Mouse (Mus musculus) urinary bladder, adult 2 months (tissue): Measurements from ENCODE around the gene Palm. TPM values are rescaled to one million over a fixed set of nuclear protein-coding genes. Genes with fewer than 3 reads are reported as not detected.

ENCODE experiments used
- DNase-seq: peaks from one replicate; pipeline ENCODE4 v3.0.0; 2022; ENCODE audit warnings: low spot score
- polyA plus RNA-seq: library from polyadenylated mRNA; depleted of rRNA; stranded (reverse); fragments of >200 nt; gene quantifications from 2 replicates; pipeline ENCODE4 v1.2.3, GENCODE M21; 2012

The Palm gene
- polyA plus RNA-seq, 1 experiment = 52.6 TPM

DNA sequence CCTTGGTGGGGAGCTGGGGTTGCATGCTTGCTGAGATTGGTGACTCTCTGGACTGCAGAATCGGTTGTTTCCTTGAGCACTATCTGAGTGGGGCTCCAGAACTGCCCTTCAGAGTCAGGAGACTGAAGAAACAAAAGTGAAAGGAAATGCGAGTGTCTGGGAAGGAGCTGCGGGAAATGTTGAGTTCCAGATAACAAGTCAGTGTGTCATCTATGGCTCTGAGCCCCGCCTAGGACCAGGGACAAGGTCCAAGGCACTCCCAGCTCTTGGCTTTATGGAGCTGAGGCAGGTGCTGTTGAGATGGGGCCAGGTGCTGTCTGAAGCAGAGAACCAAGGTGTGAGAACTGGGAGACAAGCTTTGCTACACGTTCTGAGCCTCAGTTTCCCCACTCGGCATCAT, 31.0 kb downstream of the Palm start:
- no peak for DNase-seq

DNA sequence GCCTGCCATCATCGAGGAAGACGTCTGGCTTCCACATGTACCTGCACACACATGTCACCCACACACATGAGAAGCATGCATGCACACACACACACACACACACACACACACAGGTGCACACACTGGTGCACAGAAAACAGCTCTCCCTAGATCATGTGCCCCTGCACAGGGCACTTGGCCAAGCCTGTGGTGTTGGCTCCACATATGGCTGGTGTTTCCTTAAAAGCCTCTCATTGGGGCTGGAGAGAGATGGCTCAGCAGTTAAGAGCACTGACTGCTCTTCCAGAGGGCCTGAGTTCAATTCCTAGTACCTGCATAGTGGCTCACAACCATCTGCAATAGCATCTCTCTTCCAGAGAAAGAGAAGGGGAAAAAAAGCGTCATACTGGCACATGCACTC, 38.2 kb downstream of the Palm start:
- DNase-seq = no peak

DNA sequence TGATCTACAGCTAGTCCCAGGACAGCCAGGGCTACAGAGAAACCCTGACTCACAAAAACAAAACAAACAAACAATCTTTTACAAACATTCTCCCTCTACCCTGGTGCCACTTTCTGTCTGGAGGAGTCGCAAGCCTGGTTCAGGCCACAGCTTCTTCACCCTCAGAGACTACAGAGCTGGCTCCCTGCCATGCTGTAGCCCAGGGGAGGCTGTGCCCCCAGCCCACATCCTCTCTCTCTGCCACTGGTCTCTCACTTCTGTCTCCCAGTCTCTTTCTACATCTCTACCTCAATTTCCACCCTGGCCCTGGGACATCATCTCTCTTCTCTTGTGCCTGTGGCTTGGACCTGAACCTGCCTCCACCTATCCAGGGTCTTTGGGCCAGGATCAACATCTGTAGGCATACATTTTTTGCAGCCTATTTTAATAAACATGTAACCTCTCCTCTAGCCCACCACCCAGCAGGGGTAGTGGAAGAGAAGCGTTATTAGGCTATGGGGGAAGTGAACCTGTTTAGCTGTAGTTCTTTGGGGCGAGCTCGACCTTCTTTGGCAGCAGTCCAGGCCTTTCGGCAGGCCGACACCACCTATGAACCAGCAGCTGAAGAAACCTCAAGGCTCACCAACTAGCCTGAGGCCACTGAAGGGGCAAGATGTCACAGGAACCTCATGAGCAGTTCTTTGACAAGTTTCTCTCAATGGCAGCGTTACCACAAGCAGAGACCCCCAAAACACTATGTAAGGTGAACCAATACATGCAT, 38.8 kb downstream of the Palm start:
- DNase-seq = no peak

DNA sequence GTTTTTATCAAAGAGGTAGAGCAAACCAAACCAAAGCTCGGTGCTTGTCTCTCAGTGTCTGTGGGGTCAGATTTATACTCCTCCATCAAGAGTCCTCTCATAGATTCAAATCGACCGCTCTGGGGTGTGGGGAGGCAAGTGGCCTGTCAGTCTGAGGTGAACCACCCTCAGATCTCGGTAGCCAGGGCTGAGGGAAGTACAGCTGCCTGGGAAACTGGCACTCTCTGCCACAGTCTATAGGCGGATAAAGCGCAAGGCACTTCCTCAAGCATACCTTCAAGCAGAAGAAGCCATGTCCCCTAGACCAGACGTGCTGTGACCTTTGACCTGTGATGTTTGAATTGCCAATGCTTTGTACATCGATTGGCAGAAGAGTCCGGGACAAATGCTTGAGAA, 39.4 kb downstream of the Palm start:
- DNase-seq = no peak

DNA sequence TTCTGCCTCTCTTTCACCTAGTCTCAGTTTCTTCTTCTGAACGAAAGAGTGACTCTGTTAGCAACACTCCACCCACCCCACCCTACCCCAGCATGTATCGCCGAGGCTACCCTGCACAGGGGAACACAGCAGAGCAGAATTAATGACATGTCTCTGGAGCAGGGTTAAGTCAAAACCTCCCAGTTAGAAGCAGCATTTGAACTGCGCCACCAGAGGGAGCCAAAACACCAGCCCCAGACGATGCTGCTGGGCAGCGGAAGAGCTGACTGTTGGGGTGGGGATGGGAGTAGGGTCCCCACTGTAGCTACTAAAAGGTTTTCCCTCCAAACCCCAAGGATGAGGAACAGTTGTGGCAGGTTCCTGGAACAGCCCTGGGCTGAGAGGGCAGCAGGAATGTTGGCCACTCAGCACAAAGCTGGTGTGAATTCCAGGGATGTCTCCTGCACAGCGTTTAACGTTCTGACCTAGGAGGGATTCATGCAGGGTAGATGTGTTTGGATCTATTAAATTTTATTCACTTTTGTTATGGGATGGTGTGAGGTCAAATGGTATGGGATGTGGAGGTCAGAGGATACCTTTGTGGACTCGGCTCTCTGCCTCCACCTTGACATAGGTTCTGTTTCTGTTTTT, 41.5 kb downstream of the Palm start:
- peak; percentile 65 for DNase-seq

DNA sequence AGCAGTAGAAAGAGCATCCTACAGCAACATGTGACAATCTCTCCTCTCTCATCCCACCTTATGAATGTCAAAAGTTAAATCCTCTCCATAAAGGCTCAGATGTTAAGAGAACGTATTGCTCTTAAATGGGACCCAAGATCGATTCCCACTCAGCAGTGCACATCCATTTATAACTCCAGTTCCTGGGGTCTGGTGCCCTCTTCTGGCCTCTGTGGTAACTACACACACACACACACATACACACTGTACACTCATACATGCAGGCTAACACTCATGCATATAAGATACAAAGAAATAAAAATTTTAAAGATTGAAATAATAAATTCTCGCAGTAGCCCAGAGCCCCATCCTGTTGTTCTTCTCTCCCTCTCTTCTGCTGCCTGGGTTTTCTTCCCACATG, 43.5 kb downstream of the Palm start:
- no peak for DNase-seq

DNA sequence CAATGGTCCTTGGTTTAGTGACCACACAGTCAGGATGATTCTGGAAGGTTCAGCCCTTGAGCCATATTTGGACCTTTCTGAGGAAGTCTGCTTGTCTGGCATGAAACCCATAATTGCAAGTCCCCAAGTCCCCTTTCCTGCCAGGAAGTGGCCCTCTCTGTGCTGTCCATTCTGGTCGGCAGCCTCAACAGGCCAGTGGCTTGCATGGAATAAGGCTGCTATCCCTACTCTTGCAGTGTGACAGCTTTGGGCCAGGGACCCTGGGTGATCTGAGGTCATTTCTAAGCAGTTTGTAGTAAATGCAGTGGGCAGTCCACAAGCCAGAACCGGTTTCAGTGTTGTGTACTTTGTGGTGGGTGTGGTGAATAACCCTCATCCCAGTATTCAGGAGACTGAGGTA, 44.8 kb downstream of the Palm start:
- no peak for DNase-seq

DNA sequence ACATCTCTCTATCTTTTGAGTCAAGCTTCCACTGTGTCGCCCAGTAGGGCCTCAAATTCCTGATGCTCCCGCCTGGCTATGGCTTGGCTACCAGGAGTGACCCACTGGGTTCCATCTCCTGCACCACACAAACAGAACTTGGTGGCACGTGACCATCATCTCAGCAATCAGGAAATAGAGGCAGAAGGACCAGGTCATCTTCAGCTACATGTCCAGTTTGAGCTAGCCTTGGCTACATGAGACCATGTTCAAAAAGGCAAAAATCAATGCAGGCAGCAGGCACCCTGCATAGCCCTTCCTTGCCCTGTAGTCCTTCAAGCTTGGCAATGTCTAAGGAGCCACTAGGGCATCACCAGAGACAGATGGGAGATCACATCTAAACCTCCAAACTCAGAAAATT, 46.7 kb downstream of the Palm start:
- no peak for DNase-seq

DNA sequence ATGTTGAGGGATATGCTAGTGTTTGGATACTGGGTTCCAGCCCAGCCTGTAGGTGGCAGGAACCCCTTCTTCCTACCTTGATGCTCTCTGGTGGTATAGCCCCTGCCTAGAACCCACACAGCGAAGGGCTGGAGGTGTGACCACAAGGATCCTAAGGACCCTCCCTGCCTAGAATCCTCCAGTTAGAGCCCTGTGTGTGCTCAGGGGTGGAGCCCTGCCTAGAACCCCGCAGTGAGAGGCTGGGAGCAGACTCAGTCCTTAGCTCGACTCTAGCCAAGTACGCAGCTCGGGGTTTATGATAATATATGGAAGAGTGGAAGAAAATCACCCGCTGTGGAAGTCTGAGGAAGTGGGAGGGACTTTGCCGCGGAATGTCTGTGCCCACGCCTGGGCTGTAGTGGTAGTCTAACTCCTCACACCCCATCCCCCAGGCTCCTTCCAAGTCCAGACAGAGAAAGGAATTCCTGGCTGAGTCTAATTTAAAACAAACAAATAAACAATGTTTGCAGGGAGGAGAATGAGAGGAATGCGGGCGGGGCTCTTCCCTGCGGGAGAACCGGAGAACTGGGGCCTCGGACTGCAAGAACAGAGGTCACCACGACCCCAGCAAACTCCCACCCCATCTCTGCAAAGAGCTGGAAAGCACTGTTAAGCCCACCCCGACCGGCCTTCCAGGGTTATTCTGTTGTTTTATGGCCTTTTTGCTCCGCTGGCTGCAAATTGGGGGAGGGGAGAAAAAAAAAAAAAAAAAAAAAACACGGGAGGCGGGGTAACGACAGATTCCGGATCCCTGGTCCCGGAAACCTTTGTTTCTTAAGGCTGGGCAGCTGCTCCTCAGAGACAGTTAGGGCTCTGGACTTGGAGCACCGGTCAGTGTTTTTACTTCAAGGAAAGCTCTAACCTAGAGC, 47.5 kb downstream of the Palm start:
- DNase-seq = no peak

DNA sequence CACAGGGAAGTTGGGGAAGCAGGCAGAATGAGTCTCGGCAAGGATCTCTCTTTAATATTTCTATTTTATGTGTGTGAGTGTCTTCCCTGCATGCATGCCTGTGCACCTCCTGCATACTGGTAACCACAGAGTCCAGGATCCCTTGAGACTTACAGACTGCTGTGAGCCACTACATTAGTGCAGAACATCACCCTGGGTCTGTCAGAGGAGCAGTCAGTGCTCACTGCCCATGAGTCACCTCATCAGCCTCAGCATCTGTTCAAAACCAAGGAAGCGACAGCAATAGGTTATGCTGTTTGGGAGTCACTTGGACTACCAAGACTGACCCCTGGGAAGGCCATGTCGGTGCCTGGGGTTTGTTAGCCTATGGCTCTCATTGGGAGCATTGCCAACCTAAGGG, 49.0 kb downstream of the Palm start:
- DNase-seq = no peak

DNA sequence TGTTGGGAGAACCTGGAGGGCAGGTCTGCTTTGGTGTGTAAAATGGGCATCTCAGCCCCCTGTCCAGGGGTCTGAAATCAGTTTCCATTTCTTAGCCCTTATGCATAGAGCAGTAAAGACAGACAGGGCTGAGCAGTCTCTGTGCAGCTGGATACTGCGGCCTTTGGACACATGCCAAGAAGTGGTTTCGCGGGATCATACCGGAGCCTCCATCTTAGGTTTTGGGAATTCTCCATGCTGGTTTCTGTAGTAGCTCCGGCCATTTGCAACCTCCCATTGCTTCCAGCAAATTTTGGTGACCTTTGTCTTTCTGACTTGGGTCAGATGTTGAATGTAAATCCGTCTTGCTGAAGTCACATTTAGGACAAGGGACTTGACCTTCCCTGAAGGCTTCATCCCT, 50.1 kb downstream of the Palm start:
- DNase-seq = no peak

DNA sequence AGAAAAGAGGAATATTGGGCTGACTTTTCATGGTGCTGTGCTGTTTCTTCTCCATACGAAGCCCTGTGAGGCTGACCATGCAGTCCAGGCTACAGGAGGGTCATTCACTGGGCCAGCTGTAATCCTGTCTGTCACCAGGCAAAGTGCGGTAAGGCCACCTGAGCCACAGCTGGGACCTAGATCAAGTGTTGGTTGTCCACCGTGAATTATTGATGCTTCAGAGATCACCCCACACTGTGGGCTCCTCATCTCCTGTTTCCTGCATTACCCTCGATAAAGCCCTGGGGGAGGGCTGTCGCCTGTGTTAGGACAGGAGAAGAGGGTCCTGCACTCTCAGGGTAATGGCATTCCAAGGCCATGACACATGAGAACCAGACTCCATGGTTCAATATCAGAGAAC, 53.2 kb downstream of the Palm start:
- no peak for DNase-seq

DNA sequence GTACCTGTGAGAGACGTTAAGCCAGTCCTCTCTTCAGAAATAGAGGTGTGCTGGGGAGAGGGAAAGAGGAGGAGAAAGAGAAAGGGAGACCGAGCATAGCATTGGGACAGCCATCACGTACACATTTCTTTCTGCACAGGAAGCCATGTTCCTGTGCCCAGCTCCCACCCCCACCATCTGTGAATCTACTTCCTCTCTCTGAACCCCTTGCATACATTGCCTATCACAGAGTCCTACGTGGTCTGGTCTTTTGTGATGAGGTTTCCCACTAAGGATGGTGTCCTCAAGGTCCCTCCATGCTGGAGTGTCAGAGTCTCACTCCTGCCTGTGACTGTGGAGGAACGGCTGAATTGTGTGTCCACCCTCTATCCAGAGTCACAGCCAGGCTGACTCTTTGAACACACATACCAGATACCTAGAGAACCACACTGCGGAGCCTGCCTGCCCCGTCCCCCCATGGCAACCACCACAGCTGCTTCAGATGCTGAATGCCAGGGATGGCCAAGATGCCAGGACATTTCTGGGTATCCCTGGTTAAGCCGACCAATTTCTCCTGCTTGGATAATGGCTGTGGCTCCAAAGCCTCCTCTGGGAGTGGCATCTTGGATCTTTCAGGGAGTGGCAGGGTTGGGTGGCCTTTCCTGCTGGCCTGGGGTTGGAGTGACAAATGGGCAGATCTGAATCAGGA, 56.7 kb downstream of the Palm start:
- DNase-seq = no peak

DNA sequence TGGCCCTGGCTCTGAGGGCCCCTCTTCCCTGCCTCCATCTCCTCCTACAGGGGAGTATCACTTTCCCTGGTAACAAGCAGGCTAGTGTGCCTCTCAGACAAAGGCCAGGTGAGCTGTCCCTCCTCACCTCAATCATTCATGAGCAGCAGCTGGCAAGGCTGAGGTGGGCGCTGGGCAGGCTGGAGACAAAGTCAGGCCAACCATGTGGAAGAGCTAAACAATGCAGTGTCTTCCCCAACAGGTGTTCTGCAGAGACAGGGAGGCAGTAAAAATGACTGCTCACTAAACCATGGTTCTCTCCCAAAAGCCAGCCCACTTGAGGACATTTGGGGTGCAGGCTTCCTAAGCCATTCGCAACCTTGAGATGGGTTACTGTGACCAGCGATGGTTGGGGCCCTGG, 58.3 kb downstream of the Palm start:
- no peak for DNase-seq

DNA sequence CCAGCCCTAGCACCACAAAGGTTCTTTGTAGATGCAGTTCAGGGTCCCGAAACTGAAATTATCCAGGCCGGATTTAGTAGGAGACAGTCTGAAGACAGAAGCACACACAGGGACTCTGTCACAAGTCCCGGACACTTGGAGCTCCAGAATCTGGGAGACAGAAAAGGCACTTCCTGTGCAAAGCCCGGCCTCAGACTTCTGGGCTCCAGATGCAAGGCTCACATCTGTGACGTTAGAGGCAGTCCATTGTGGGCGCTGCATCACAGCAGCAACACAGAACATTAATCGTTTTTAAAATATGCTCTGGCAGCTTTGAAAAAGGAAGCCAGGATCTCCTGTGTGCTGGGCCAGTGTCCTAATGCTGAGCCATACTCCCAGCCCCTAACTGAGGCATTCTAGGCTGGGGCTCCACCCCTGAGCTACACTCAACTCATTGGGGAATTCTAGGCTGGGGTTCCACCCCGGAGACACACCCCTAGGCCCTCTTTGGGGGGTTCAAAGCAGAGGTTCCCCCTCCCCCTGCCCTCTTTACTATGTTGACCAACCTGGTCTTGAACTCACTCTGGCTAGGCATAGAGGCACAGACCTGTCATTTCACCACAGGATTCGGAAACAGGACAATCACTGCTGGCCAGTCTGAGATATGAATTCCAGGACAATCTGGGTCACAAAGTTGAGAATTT, 58.9 kb downstream of the Palm start:
- DNase-seq = no peak

DNA sequence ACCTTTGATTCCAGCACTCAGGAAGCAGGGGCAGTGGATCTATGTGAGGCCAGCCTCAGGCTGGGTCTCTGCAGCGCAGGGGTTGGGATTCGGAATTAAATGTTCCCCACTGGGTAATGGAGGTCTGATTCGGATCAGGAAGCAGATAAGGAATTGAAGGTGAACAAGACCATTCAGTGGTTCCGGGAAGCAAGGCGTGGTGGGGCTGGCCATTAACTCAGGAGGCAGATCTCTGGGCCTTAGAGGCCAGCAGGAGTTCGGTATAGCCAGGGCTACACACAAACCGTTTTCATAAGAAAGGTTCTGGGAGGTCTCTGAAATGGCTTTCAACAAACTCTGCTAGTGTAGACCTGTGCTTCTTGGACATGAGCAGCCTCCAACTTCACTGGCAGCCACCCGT, 59.5 kb downstream of the Palm start:
- no peak for DNase-seq

DNA sequence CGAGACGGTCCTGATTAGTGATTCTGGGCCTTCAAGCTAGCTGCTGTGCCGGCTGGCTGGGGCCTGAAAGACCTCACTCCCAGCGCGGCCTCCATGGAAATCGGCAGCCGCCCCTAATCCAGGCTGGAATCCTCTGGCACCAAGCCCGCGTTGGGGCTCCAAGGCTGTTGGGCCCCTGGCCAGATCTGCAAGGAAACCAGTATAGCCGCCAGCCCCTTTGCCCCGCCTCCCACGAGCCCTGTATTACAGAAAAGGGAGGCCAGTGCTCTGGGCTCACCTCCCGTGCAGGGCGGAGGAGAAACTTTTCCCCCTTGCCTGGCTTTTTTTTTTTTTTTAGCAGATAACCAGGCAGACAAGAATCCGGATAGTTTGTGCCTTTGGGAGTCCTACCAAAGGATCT, 60.0 kb downstream of the Palm start:
- peak; percentile 95 for DNase-seq

DNA sequence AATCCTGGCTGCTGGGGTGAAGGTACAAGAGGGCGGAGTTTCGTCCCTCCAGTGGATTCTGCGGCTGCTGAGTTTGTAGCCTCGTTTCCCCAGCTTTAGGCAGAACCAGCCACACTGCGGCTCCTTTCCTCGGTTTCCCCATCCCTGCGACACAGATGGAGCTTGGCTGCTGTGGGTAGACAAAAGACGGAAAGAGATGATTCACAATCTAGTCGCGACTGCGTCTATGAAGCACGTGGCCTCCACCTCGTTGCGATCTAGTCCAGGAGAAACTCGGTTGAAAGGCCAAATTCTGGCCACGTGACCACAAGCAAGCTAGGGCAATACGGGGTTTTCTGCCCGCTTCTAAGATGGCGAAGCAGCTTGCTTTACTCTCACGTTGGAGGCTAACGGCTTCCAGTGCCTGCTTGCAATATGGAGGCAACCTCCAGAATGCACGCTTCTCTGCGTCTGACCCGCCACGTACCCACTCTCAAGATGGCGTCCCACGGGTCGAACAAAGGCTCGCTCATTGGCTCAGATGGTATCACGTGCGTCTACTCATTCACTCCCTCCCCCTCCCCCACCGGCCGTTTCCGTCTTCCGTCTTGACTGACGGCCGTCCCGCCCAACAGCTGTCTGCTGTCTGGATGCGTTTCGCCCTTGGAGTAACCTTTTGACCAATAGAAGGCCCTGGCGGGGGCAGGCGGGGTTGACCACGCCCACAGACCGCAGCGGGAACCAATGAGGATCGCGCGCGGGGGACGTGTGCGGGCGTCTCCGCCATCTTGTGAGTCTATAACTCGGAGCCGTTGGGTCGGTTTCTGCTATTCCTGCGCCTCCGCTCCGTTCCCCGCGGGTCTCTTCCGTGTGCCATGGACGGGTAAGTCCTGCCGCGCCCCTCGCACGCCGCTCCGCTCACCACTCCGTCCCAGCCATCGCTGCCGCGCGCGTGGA, 60.8 kb downstream of the Palm start, which contains the start of gene Ptbp1:
Gene Ptbp1, plus strand, starts transcription at position 568 of the 936 bp plus-strand sequence.
- peak; percentile 94 for DNase-seq

DNA sequence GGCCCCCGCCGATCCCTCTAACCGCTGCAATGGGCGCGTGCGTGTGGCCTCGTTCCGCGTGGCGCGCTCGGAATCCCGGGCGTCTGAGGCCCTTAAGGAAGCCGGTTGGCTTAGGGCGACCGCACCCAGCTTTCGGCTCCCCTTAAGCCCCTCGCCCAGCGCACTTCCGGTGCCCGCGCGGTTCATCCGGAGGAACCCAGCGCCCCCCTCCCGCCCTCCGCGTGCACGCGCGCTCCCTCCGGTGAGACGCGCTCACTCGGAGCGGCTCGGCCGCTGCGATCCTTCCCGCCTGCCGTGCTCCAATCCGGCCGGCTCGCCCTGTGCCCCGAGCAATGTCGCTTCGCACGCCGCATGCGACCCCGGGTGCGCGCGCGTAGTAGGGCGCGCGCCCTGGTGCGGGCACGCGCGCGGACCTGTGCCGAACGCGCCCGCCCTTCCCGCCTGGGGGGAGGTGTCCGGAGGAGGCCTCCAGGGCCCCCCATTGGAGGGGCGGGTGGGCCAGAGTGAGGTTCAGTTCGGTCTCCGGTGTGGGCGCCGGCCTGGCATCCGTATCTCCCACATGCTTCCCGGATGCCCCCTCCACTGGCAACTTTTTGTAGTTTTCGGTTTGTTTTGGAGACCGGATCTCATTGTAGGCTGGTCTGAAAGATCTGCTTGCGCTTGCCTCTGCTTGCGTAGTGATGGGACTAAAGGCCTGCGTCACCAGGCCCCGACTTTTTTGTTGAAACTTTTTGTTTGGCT, 61.6 kb downstream of the Palm start:
- DNase-seq = peak; percentile 70
